Mouse (Mus musculus): ENCODE data around the gene Trmt1. TPM values are rescaled to one million over a fixed set of nuclear protein-coding genes. Genes with fewer than 3 reads are reported as not detected.
A peak's percentile ranks its signal among the peaks of the same experiment; 100 is the strongest.
"Not testable (repeated sequence)": the region's sequence is repeated elsewhere in the genome, so short reads cannot be mapped to it uniquely, and the experiment has no call there.

Trmt1 gene
- polyA plus RNA-seq, 1 experiment from 2014 or later: 62.4 TPM

GRCm38 (mm10) chr8:84661458-84661871 lies 24.6 kb upstream of the Trmt1 start:
- H3K27me3 ChIP-seq: no peaks in the 10 kb centered on the region
- no peak for ATAC-seq (replicated peaks)
- H3K4me2 ChIP-seq (replicated peaks): peak overlapping the region; percentile 89
- WGBS: under 1% methylated on average over 24 of the region's 24 CpGs
- no peaks in the 10 kb centered on the region for H3K36me3 ChIP-seq
- H3K9ac ChIP-seq (replicated peaks): peak overlapping the region; percentile 74
- H3K4me3 ChIP-seq: peak overlapping the region; percentile 70
- H3K27ac ChIP-seq (replicated peaks): peak overlapping the region; percentile 91
- no peaks in the 10 kb centered on the region for H3K9me3 ChIP-seq
- H3K4me1 ChIP-seq: peaks cover 55% of the 10 kb centered on the region

- Histone ChIP-seq H3K27ac (replicated peaks) (peak overlapping the region; percentile 91), H3K4me3 (peak overlapping the region; percentile 70), H3K9me3 (no peaks in the 10 kb centered on the region), H3K27me3 (no peaks in the 10 kb centered on the region), H3K4me1 (peaks cover 50% of the 10 kb centered on the region), H3K4me2 (replicated peaks) (peak overlapping the region; percentile 89), H3K36me3 (no peaks in the 10 kb centered on the region), H3K9ac (replicated peaks) (peak overlapping the region; percentile 74)
- under 1% methylated on average over 61 of the region's 61 CpGs for WGBS
- ATAC-seq (replicated peaks): peak; percentile 2; the same call in 1 of the 2 replicates
Observed at GRCm38 (mm10) chr8:84661961-84662571, 24.0 kb upstream of the Trmt1 start.

- no peaks in the 10 kb centered on the region for H3K36me3 ChIP-seq
- H3K4me1 ChIP-seq: peaks cover 50% of the 10 kb centered on the region
- H3K9me3 ChIP-seq: no peaks in the 10 kb centered on the region
- peak within 1 kb of the TSS; percentile 74 for H3K9ac ChIP-seq (replicated peaks)
- peak within 1 kb of the TSS; percentile 89 for H3K4me2 ChIP-seq (replicated peaks)
- H3K27ac ChIP-seq (replicated peaks): peak within 1 kb of the TSS; percentile 91
- no peaks in the 10 kb centered on the region for H3K27me3 ChIP-seq
- WGBS: under 1% methylated on average over 27 of the region's 27 CpGs
- ATAC-seq (replicated peaks): peak; percentile 84
- H3K4me3 ChIP-seq: peak within 1 kb of the TSS; percentile 70
Observed at GRCm38 (mm10) chr8:84662581-84663065, 23.5 kb upstream of the Trmt1 start, which contains the start of gene Ier2. Gene Ier2 (minus strand): TSS chr8:84662852.

- Histone ChIP-seq H3K4me2 (replicated peaks) (peak overlapping the region; percentile 89), H3K36me3 (0 out of 2 replicates have a peak, but pooled peaks cover 4% of the 10 kb centered on the region), H3K27me3 (no peaks in the 10 kb centered on the region), H3K27ac (replicated peaks) (peak overlapping the region; percentile 91), H3K4me3 (peak overlapping the region; percentile 70), H3K4me1 (peaks cover 50% of the 10 kb centered on the region), H3K9ac (replicated peaks) (peak overlapping the region; percentile 77), H3K9me3 (no peaks in the 10 kb centered on the region)
- WGBS: 4% methylated on average over 43 of the region's 43 CpGs
- peak; percentile 84 for ATAC-seq (replicated peaks)
Observed at GRCm38 (mm10) chr8:84663483-84664327, 22.4 kb upstream of the Trmt1 start.

- under 1% methylated on average over 29 of the region's 29 CpGs for WGBS
- Histone ChIP-seq H3K9me3 (no peaks in the 10 kb centered on the region), H3K9ac (replicated peaks) (peak overlapping the region; percentile 77), H3K4me1 (peaks cover 47% of the 10 kb centered on the region), H3K27ac (replicated peaks) (peak overlapping the region; percentile 91), H3K36me3 (0 out of 2 replicates have a peak, but pooled peaks cover 4% of the 10 kb centered on the region), H3K27me3 (no peaks in the 10 kb centered on the region), H3K4me2 (replicated peaks) (peak overlapping the region; percentile 89), H3K4me3 (peak overlapping the region; percentile 70)
- ATAC-seq (replicated peaks): peak; percentile 63
Observed at GRCm38 (mm10) chr8:84664566-84665384, 21.3 kb upstream of the Trmt1 start.

GRCm38 (mm10) chr8:84665385-84665893 lies 20.7 kb upstream of the Trmt1 start:
- H3K27ac ChIP-seq (replicated peaks): peak overlapping the region; percentile 91
- no peaks in the 10 kb centered on the region for H3K9me3 ChIP-seq
- peak overlapping the region; percentile 70 for H3K4me3 ChIP-seq
- peaks cover 40% of the 10 kb centered on the region for H3K4me1 ChIP-seq
- no peak for ATAC-seq (replicated peaks)
- no peaks in the 10 kb centered on the region for H3K27me3 ChIP-seq
- 2% methylated on average over 14 of the region's 14 CpGs for WGBS
- peak overlapping the region; percentile 89 for H3K4me2 ChIP-seq (replicated peaks)
- H3K36me3 ChIP-seq: peaks cover 10% of the 10 kb centered on the region
- peak overlapping the region; percentile 77 for H3K9ac ChIP-seq (replicated peaks)

GRCm38 (mm10) chr8:84668081-84668480 lies 18.0 kb upstream of the Trmt1 start:
- no peaks in the 10 kb centered on the region for H3K27me3 ChIP-seq
- no peak overlapping the region for H3K9ac ChIP-seq (replicated peaks)
- ATAC-seq (replicated peaks): no peak
- H3K4me1 ChIP-seq: peaks cover 16% of the 10 kb centered on the region
- no peak overlapping the region for H3K4me3 ChIP-seq
- WGBS: 78% methylated on average over 1 of the region's 1 CpGs
- H3K9me3 ChIP-seq: no peaks in the 10 kb centered on the region
- peaks cover 31% of the 10 kb centered on the region for H3K36me3 ChIP-seq
- H3K27ac ChIP-seq (replicated peaks): no peak overlapping the region
- no peak overlapping the region for H3K4me2 ChIP-seq (replicated peaks)

- Histone ChIP-seq H3K27ac (replicated peaks) (no peak overlapping the region), H3K27me3 (no peaks in the 10 kb centered on the region), H3K4me2 (replicated peaks) (no peak overlapping the region), H3K9ac (replicated peaks) (no peak overlapping the region), H3K4me3 (no peak overlapping the region), H3K36me3 (peaks cover 37% of the 10 kb centered on the region), H3K4me1 (peaks cover 11% of the 10 kb centered on the region), H3K9me3 (no peaks in the 10 kb centered on the region)
- no peak for ATAC-seq (replicated peaks)
- 85% methylated on average over 6 of the region's 6 CpGs for WGBS
Observed at GRCm38 (mm10) chr8:84668731-84669485, 17.2 kb upstream of the Trmt1 start.

- not testable (repeated sequence) for H3K27ac ChIP-seq (replicated peaks); H3K4me1 ChIP-seq; ATAC-seq (replicated peaks); H3K9me3 ChIP-seq; H3K27me3 ChIP-seq; H3K4me3 ChIP-seq; H3K4me2 ChIP-seq (replicated peaks); H3K9ac ChIP-seq (replicated peaks)
- peaks cover 52% of the 10 kb centered on the region for H3K36me3 ChIP-seq
- WGBS: 90% methylated on average over 5 of the region's 5 CpGs
Observed at GRCm38 (mm10) chr8:84670295-84671006, 15.7 kb upstream of the Trmt1 start.

GRCm38 (mm10) chr8:84677305-84677704 lies 8.8 kb upstream of the Trmt1 start:
- Histone ChIP-seq H3K4me3 (no peak overlapping the region), H3K4me2 (replicated peaks) (no peak overlapping the region), H3K27ac (replicated peaks) (no peak overlapping the region), H3K9me3 (no peaks in the 10 kb centered on the region), H3K36me3 (peaks cover 39% of the 10 kb centered on the region), H3K9ac (replicated peaks) (no peak overlapping the region), H3K27me3 (no peaks in the 10 kb centered on the region), H3K4me1 (no peaks in the 10 kb centered on the region)
- 93% methylated on average over 5 of the region's 5 CpGs for WGBS
- ATAC-seq (replicated peaks): no peak

Data from forebrain, embryonic 15.5 days (tissue).